Mouse (Mus musculus): ENCODE measurements around the gene Dhh. TPM values are rescaled to one million over a fixed set of nuclear protein-coding genes. Genes with fewer than 3 reads are reported as not detected.

Dhh gene
- 0.80 TPM in 1 of 4 replicates, not detected in the others for total RNA-seq (2023; ENCODE audit: inconsistent age)

GRCm38 (mm10) chr15:98897928-98898800 is at the start of gene Dhh:
TSS of gene Dhh (minus strand) at chr15:98898540.

GRCm38 (mm10) chr15:98934217-98934839 is 36.0 kb upstream of the Dhh start, which contains the start of gene Tuba1b:
TSS of gene Tuba1b (minus strand) at chr15:98934565.

GRCm38 (mm10) chr15:98917538-98918498 is 19.5 kb upstream of the Dhh start, which contains the start of gene Lmbr1l:
TSS of gene Lmbr1l (minus strand) at chr15:98918231.

DNA sequence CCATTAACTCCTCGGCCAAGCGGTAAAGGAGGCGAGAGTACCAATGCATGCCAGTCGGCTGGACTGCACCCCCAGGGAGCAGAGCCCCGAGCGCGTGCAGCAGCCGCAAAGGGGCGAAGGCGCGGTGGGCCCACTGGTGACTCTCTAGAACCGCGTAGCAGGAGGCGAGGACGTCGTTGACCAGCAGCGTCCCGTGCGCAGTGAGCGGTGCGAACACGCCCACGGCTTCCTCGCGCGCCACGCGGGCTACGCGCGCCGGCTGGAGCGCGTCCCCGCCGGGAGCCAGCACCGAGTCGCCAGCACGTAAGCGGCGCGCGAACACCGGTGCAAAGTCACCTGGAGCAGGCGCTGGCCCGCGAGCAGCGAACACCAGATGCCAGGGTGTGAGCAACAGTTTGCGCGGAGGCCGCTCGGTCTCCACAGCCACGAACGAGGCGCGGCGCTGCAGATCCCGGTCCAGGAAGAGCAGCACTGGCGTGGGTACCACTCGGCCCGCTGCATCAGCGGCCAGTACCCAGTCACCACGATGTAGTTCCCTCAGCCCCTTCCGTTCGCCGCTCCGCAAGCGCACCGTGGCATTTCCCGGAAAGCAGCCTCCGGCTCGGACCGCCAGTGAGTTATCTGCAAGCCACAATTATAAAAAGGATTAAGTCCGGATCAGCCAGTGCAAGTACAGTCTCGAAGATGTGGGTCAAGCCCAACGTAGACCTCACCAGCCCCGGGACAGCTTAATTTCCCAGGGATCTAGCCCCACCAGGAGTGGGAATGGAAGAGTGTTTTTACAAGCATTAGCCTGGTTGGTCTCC is 4.2 kb downstream of the Dhh start, which contains the start of gene Rhebl1:
Gene Rhebl1 (minus strand): TSS at position 601 of the 806 bp plus-strand sequence.

DNA sequence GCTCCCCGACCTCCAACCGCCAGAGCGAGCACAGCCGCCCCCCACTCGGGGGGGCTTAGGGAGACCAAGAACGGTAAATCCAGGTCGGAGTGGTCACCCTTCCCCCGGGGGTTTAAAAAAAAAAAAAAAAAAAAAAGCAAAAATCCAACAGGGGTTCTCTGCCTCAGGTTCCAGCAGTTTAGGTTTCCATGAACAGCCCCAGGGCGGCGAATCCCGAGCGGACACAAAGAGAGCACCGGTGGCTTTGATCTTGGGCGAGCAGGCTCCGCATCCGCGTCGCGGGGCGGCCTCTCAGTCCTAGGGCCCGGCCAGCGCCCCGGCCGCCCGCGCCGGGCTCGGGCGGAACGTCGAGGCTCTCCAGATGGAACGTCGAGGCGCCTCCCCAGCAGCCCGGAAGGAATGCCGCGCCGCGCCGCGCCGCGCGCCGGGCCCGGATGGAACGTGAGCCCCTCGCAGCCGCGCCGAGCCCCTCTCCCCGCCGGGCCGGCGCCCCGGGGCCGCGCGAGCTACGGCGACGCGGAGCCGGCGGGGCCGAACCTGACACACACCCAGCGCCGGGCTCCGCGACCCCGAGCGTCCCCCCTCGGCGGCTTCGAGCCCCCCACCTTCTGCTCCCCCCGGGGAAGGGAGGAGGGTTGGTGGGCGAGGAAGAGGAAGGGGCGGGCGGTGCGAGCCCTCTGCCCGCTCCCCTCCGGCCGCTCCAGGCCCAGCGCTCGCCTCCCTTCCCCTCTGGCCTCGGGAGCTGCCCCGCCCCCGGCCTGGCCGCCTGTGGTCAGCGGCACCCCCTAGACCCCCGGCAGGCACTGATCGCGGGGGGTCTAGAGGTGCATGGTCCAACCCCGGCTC is 27.0 kb downstream of the Dhh start, which contains the start of gene Kmt2d:
Gene Kmt2d (minus strand): TSS at position 135 of the 846 bp plus-strand sequence.

Other genes starting within 250 kb of the Dhh start
- 129 to 154 TPM (median 140 TPM) in 4 replicates for gene Ddx23, start 235.6 kb downstream of the Dhh start, total RNA-seq (2023; ENCODE audit: inconsistent age)
- 0.63 to 1.6 TPM in 2 of 4 replicates, not detected in the others for gene Rnd1, start 221.1 kb downstream of the Dhh start, total RNA-seq (2023; ENCODE audit: inconsistent age)
- gene Ccdc65, start 190.3 kb downstream of the Dhh start, total RNA-seq (2023; ENCODE audit: inconsistent age), result not detected in 4 replicates
- gene Fkbp11, start 170.3 kb downstream of the Dhh start, total RNA-seq (2023; ENCODE audit: inconsistent age), result 15.1 to 21.5 TPM (median 17.9 TPM) in 4 replicates
- 87.1 to 90.8 TPM (median 87.3 TPM) in 4 replicates for gene Arf3, start 135.3 kb downstream of the Dhh start, total RNA-seq (2023; ENCODE audit: inconsistent age)
- 0.29 to 1.7 TPM (median 1.0 TPM) in 4 replicates for gene Wnt10b, start 120.4 kb downstream of the Dhh start, total RNA-seq (2023; ENCODE audit: inconsistent age)
- not detected in 4 replicates for gene Wnt1, start 108.7 kb downstream of the Dhh start, total RNA-seq (2023; ENCODE audit: inconsistent age)
- 0.27 to 0.60 TPM (median 0.48 TPM) in 4 replicates for gene Ddn, start 89.0 kb downstream of the Dhh start, total RNA-seq (2023; ENCODE audit: inconsistent age)
- gene Prkag1, start 67.0 kb downstream of the Dhh start, total RNA-seq (2023; ENCODE audit: inconsistent age), result 75.5 to 85.9 TPM (median 77.7 TPM) in 4 replicates
- gene Kmt2d, start 27.3 kb downstream of the Dhh start, total RNA-seq (2023; ENCODE audit: inconsistent age), result 168 to 182 TPM (median 176 TPM) in 4 replicates
- gene Rhebl1, start 4.0 kb downstream of the Dhh start, total RNA-seq (2023; ENCODE audit: inconsistent age), result 18.3 to 23.1 TPM (median 21.3 TPM) in 4 replicates
- 228 to 245 TPM (median 238 TPM) in 4 replicates for gene Lmbr1l, start 19.7 kb upstream of the Dhh start, total RNA-seq (2023; ENCODE audit: inconsistent age)
- 147 to 162 TPM (median 158 TPM) in 4 replicates for gene Tuba1b, start 36.0 kb upstream of the Dhh start, total RNA-seq (2023; ENCODE audit: inconsistent age)
- gene Gm49450, start 55.0 kb upstream of the Dhh start, total RNA-seq (2023; ENCODE audit: inconsistent age), result not detected in 4 replicates
- gene Tuba1a, start 55.2 kb upstream of the Dhh start, total RNA-seq (2023; ENCODE audit: inconsistent age), result 132 to 146 TPM (median 141 TPM) in 4 replicates
- 66.8 to 74.7 TPM (median 73.4 TPM) in 4 replicates for gene Tuba1c, start 131.4 kb upstream of the Dhh start, total RNA-seq (2023; ENCODE audit: inconsistent age)
- gene Prph, start 156.6 kb upstream of the Dhh start, total RNA-seq (2023; ENCODE audit: inconsistent age), result not detected in 4 replicates
- 0.87 to 1.8 TPM (median 1.6 TPM) in 4 replicates for gene Troap, start 176.0 kb upstream of the Dhh start, total RNA-seq (2023; ENCODE audit: inconsistent age)
- not detected in 4 replicates for gene C1ql4, start 189.3 kb upstream of the Dhh start, total RNA-seq (2023; ENCODE audit: inconsistent age)
- gene Dnajc22, start 194.6 kb upstream of the Dhh start, total RNA-seq (2023; ENCODE audit: inconsistent age), result 0.33 TPM in 1 of 4 replicates, not detected in the others
- not detected in 4 replicates for gene Spats2, start 227.4 kb upstream of the Dhh start, total RNA-seq (2023; ENCODE audit: inconsistent age)